Mouse (Mus musculus) embryo, embryonic 10 days (tissue): ENCODE measurements around the gene Bcl2.
A peak's percentile ranks its signal among the peaks of the same experiment; 100 is the strongest.

ENCODE experiments used
- DNase-seq: peaks from one replicate; pipeline ENCODE4 v3.0.0-alpha.2; 2015; ENCODE audit warnings: low spot score

Bcl2 gene

DNA sequence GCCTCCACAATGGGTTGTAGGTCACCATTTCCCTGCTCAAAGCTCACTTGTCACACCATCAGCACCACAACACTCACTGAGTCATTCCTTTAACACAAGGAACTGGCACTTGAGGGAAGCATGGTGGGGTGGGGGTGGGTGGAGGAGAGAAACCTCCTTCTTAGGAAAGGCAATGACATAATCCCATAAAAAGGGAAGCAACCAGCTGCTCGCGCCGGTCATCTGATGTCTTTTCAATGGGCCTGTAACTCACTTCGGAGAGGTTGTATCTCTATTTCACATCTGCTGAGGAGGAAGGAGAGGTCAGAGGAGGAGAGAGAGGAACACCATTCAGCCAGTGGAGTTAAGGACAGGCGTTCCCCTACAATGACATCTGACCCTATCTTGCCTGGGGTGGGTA, 86.8 kb downstream of the Bcl2 start:
- no peak for DNase-seq

DNA sequence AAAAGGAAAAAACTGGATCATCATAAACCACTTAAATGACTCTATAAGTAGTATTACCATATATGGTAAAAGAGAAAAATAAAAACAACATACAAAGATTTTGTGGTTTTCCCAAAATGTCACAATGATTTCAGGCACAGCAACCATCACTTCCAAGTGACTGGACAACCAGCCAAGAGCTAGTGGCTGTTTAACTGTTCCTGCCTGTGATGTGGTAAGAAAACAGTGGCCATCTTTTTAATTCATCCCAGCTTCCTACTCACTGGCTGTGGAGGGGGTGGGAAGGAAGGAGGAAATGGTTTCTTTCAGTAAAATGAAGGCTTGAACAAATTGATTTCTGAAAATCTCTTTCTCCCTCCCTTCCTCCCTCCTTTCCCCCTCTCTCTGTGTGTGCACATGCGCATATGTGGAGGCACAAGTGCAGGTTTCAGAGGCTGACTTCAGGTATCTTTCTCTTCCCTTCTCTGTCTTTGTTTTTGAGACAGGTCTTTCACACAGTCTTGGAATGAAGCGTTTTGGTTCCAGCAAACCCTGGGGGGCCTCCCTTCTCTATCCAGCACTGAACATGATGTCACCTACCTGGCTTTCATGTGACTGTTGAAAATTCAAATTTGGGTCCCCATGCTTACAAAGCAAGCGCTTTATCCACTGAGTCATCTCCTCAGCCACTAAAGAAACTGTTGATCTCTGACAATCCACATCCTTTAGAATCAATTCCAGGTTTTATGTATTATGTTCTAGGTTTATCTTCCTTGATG, 93.7 kb downstream of the Bcl2 start:
- no peak for DNase-seq

GRCm38 (mm10) chr1:106618814-106619213, 95.3 kb downstream of the Bcl2 start:
- no peak for DNase-seq

GRCm38 (mm10) chr1:106616955-106617354, 97.1 kb downstream of the Bcl2 start:
- no peak for DNase-seq

GRCm38 (mm10) chr1:106613371-106613770, 100.7 kb downstream of the Bcl2 start:
- DNase-seq = no peak

- no peak for DNase-seq
These were observed 101.7 kb downstream of the Bcl2 start for GRCm38 (mm10) chr1:106612166-106613031.

DNA sequence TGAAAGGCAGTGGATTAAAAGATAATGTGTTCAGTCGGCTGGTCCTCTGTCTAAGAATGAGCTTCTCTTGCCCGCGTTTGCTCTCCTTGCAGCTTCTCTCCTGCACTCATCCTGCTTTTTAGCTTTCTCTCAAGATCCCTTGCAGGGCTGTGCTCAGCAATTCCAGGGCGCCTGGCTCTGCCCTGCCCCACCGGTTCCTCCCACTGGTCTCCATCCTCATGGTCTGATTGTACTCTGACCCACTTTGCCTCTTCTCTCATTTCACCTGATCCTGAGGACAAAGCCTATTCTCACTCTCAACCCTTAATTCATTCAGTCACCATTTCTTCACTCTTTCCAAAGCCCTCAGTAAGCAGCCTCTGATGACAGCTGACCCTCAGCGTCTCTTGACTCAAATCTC, 102.8 kb downstream of the Bcl2 start:
- no peak for DNase-seq

- DNase-seq = no peak
These were observed 105.8 kb downstream of the Bcl2 start for GRCm38 (mm10) chr1:106608098-106608778.

DNA sequence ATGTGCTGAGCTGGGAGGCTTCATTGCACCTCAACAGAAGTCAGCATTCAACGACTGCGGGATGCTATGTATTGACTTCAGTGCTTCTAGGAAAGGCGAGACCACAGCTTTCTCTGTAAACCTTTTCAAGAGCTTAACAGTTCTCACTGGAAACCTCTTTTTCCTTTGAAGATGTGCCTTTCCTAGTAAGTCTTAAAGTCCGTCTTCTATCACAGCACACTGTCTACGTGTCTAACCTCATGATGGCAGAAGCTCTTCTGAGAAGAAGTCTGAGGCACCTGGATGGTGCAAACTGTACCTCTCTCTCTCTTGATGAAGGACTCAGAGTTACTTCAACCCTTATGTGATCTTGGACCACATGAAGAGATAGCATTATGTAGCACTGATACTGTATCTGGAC, 107.1 kb downstream of the Bcl2 start:
- no peak for DNase-seq

GRCm38 (mm10) chr1:106603406-106603805, 110.7 kb downstream of the Bcl2 start:
- DNase-seq = no peak

GRCm38 (mm10) chr1:106602941-106603340, 111.1 kb downstream of the Bcl2 start:
- peak; percentile 47 for DNase-seq

DNA sequence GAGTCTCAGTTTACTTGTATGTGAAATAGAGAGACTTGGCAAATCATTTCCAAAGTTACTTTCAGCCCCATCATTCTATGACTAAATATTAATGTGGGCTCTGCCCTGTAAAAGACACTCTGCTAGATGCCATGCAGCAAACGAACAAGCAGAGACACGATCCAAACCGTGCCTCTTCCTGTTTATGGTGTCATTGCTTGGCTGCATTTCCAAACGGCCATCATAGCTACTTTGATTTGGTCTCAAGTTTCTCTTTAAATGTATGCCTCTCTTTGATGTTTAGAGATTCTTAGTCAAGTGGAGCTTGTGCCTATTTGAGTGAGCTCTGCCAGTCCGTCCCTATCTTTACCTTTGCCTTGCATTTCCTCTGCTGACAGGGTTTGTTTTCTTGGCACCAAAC, 111.5 kb downstream of the Bcl2 start:
- no peak for DNase-seq

GRCm38 (mm10) chr1:106601247-106601646, 112.8 kb downstream of the Bcl2 start:
- no peak for DNase-seq

- no peak for DNase-seq
These were observed 113.2 kb downstream of the Bcl2 start for GRCm38 (mm10) chr1:106600841-106601240.

DNA sequence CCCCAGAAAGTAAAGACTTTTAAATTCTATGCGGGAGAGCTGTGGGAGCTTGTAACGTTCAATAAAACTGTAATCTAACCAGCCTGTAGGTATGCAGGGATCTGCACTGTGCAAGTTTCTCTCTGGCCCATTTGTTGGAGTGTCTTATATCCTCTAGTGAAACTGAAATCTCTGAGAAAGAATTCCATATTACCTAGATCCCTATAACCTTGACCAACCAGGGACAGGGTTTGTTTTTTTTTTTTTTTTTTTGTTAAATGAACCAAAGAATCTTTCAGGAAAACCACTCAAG, 115.8 kb downstream of the Bcl2 start:
- DNase-seq = no peak

GRCm38 (mm10) chr1:106597575-106598291, 116.3 kb downstream of the Bcl2 start:
- DNase-seq = no peak

DNA sequence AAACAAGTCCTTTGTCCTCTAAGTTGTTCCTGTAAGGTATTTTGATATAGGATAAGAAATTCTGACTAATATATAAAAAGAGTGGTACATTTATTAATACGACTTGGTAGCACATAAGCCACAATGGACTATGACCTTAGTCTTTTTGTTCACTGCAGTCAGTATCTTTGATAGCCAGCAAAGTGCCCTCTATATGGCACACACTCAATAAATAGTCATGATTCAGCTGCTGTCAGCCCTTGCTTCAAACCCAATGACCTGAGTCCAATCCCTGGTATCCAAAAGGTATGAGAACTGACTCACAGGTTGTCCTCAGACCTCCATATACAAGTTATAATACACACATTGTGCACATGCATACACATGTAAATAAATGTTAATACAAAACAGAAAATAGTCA, 117.7 kb downstream of the Bcl2 start:
- no peak for DNase-seq

DNA sequence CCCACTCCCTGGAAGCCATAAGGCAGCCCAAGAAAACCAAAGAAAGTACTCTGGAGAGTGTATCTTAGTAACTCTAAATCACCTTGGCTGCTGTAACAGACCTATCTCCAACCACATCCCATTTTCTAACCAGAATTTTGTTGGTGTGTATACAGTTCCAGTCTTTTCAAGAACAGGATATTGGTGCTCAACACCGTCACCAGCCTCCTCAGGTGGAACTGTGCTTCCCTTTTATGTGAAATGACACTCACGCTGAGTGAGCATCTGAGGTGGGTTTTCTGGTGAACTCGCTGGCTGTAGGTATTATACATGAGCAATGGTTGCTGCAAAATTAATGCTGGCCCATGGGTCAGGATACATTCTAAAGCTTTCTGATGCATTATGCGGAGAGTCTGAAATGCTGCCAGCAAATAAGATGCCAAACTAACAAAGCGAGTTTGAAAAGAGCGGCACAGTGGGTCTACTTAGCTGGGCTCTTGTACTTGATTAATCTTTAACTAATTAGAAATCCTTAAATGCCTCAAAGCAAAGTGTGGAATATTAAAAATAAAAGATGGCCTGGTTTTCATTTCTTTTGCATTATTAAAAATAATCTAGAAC, 118.7 kb downstream of the Bcl2 start:
- no peak for DNase-seq

GRCm38 (mm10) chr1:106591180-106591774, 122.8 kb downstream of the Bcl2 start:
- DNase-seq = no peak

GRCm38 (mm10) chr1:106589141-106589540, 124.9 kb downstream of the Bcl2 start:
- DNase-seq = no peak

GRCm38 (mm10) chr1:106587866-106588470, 126.1 kb downstream of the Bcl2 start:
- DNase-seq = no peak
